Mouse (Mus musculus): Measurements from ENCODE around the gene Fcgr4. TPM values are rescaled to one million over a fixed set of nuclear protein-coding genes. Genes with fewer than 3 reads are reported as not detected.

Fcgr4 gene
- polyA plus RNA-seq, 1 experiment from 2014 or later = 1.1 TPM

DNA sequence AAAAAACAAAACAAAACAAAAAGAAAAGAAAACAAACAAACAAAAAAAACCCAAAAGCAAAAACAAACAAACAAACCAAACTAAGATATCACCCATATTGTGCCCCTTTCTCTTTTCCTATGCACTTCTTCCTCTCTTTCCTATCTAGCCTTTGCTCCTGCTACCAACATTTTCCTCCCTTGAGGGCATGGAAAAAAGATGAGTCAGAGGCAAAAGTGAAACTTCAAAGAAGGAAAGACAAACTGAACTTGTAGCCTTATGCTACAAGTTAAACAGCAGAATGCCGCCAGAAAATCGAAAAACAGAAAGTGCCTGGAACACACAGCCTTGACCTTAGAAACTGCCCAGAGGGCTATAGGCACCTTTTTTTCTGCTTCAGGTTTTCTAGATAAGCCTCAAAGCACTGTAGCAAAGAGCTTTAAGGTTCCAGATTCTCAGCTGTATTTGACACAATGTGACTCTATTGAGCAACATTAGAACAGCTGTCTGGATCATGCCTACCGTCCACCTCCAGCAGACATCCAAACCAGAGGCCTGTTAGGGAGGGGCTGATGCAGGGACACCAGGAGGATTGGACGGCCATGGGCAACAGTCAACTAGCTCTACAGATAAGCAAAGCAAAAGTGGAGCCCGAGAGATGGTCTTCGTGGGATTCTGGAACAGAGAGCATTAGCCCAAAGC lies 1.9 kb upstream of the Fcgr4 start:
- H3K9ac ChIP-seq = no peak overlapping the region
- no peaks in the 10 kb centered on the region for H3K27me3 ChIP-seq
- ATAC-seq (ENCODE audit: insufficient number of reproducible peaks, low FRiP score, low TSS enrichment, low read depth) = no peak
- 76% methylated on average over 6 of the region's 6 CpGs for WGBS
- no peaks in the 10 kb centered on the region for H3K9me3 ChIP-seq
- no peaks in the 10 kb centered on the region for H3K4me1 ChIP-seq
- H3K4me3 ChIP-seq = no peak overlapping the region
- no peak overlapping the region for H3K4me2 ChIP-seq
- H3K27ac ChIP-seq = no peak overlapping the region
- H3K36me3 ChIP-seq = no peaks in the 10 kb centered on the region

DNA sequence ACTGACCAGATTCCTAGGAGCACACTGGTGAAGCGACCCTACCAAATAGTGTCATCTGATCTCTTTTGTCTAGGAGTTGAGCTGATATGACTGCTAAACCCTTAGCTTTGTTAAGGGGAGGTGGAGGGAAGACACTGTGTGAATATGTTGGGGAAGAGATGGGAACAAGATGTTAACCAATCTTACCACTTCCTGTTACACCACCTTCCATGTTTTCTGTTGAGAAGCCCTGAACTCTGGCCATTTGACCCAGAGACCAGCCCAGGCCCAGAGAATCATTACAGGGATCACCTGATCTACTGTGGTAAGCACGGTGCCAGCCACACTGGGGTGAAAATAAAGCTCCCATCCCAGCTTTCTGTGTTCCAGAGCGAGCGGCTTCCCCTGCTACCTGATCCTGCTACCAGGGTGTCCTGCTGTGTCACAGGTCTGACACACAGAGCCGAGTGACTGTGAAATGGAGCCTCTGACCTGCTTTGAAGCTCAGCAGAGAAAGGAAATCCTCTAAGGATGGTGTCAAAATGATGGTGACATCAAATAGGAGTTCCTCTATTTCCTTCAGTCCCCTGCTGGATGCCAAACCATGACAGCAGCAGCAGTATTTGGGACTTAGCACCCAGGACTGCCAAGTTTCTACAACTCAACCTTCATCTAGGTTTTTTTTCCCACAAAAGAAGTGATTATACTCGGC lies 1.1 kb upstream of the Fcgr4 start:
- ATAC-seq (ENCODE audit: insufficient number of reproducible peaks, low FRiP score, low TSS enrichment, low read depth) = no peak
- no peak overlapping the region for H3K27ac ChIP-seq
- no peak overlapping the region for H3K4me2 ChIP-seq
- H3K27me3 ChIP-seq = no peaks in the 10 kb centered on the region
- H3K36me3 ChIP-seq = no peaks in the 10 kb centered on the region
- H3K4me1 ChIP-seq = no peaks in the 10 kb centered on the region
- H3K9me3 ChIP-seq = no peaks in the 10 kb centered on the region
- 41% methylated on average over 6 of the region's 6 CpGs for WGBS
- H3K4me3 ChIP-seq = no peak overlapping the region
- H3K9ac ChIP-seq = no peak overlapping the region

DNA sequence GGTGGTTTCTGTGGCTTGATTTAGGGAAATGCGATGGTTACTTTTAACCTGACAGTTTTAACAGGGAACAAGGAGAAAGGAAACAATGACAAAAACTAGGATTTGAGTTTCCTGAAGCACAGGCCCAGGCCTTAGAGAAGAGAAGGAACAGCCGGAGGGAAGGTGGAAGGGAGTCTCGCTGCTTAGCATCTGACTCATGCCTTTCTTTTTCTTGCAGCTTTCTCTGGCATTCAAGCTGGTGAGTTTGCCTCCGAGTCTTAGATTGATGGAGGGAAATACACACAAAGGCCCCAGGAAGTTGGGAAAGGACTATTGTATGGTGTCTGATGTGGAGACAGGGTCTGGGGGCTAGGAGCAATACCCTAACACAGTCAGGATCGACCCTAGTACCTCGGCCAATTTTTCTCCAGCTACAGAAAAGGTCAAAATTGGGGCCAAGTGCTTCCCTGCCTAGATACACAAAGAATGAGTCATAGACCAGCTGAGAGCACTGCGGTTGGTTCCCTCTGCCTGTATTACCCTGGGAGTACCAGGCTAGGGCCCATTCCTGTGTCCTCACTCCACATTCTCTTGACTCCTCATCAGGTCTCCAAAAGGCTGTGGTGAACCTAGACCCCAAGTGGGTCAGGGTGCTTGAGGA lies 711 bp downstream of the Fcgr4 start:
- 80% methylated on average over 7 of the region's 7 CpGs for WGBS
- no peak overlapping the region for H3K4me3 ChIP-seq
- no peak overlapping the region for H3K27ac ChIP-seq
- H3K27me3 ChIP-seq = no peaks in the 10 kb centered on the region
- no peaks in the 10 kb centered on the region for H3K36me3 ChIP-seq
- no peaks in the 10 kb centered on the region for H3K4me1 ChIP-seq
- H3K4me2 ChIP-seq = no peak overlapping the region
- no peak for ATAC-seq (ENCODE audit: insufficient number of reproducible peaks, low FRiP score, low TSS enrichment, low read depth)
- no peak overlapping the region for H3K9ac ChIP-seq
- no peaks in the 10 kb centered on the region for H3K9me3 ChIP-seq

DNA sequence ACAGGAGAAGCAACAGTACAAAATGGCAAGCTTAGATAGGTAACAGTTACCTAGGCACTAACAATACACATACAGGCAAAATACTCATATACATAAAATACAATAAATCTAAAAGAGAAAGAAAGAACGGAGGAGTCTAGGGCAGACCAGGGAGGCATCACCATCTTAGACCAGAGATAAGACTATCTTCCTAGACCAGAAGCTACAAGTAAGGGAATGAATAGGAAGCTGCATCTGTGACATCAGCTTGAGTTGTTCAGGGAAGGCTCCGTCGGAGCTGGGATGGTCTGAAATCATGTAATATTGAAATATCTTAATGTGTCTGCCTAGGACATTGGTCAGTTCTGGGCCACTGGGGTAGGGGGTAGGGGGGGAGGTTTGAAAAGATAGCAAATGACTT lies 13.0 kb downstream of the Fcgr4 start:
- 89% methylated on average over 3 of the region's 3 CpGs for WGBS
- Histone ChIP-seq H3K9ac (no peak overlapping the region), H3K9me3 (no peaks in the 10 kb centered on the region), H3K27ac (no peak overlapping the region), H3K4me1 (peaks cover 15% of the 10 kb centered on the region), H3K4me2 (no peak overlapping the region), H3K4me3 (no peak overlapping the region), H3K27me3 (peaks cover 37% of the 10 kb centered on the region), H3K36me3 (no peaks in the 10 kb centered on the region)
- ATAC-seq (ENCODE audit: insufficient number of reproducible peaks, low FRiP score, low TSS enrichment, low read depth) = no peak

DNA sequence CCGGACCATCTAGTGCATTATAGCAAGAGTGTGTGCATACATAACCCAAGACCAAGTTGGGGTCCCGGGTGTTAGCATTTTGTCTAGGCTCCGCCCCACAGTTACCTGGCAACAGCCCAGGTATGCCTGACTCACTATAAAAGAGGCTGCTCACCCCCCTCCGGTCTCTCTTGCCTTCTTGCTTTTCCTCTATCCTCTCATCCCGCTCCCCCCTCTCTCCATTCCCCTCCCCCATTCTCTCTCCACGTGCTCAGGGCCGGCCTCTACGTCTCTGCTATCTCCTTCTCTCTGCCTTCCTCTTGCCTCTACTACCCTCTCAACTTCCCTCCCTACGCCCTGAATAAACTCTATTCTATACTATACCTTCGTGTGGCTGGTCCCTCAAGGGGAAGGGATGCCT lies 14.0 kb downstream of the Fcgr4 start:
- Histone ChIP-seq H3K4me3 (peak overlapping the region; percentile 53), H3K9me3 (no peaks in the 10 kb centered on the region), H3K4me1 (peaks cover 15% of the 10 kb centered on the region), H3K27me3 (peaks cover 37% of the 10 kb centered on the region), H3K9ac (no peak overlapping the region), H3K36me3 (no peaks in the 10 kb centered on the region), H3K27ac (no peak overlapping the region), H3K4me2 (peak overlapping the region; percentile 90)
- 4% methylated on average over 10 of the region's 10 CpGs for WGBS
- ATAC-seq (ENCODE audit: insufficient number of reproducible peaks, low FRiP score, low TSS enrichment, low read depth) = no peak

DNA sequence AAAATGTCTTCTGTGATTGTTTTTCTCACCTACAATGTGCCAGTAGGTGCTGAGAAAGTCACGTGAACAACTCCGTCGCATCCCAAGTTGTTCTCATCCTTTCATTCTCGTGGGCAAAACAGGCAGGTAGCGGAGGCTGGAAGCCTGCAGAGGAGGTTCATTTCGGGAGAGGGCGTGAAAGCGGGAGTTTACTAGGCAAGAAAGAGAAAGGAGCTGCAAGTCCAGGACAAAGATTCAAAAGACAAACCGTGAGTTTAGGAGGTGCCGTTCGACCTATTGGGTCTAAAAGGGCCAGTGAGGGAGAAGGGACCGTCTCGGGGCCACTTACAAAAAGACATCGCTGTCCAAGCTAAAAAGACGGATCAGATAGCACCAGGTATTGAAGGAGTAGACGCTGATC lies 14.5 kb downstream of the Fcgr4 start:
- Histone ChIP-seq H3K27ac (no peak overlapping the region), H3K27me3 (peaks cover 37% of the 10 kb centered on the region), H3K4me2 (peak overlapping the region; percentile 90), H3K9ac (peak overlapping the region; percentile 26; the same call in 1 of the 2 replicates), H3K9me3 (no peaks in the 10 kb centered on the region), H3K4me3 (peak overlapping the region; percentile 53), H3K36me3 (no peaks in the 10 kb centered on the region), H3K4me1 (peaks cover 15% of the 10 kb centered on the region)
- no peak for ATAC-seq (ENCODE audit: insufficient number of reproducible peaks, low FRiP score, low TSS enrichment, low read depth)
- WGBS = under 1% methylated on average over 16 of the region's 16 CpGs

DNA sequence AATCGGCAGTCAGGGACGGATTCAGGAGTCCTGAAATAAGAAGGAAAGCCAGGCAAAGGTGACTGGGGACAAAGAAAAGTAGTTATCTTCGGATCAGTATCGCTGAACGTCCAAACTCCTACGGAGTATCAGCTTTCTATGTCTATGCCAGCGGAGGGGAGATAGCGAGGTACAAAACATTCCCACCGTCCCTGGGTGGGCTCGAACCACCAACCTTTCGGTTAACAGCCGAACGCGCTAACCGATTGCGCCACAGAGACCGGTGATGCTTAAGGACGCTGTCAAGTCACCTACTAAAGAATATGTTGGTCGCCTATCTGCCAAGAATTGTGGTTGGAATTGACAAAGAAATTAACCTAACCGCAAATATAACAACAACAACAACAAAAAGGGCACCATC lies 15.0 kb downstream of the Fcgr4 start:
- Histone ChIP-seq H3K9ac (peak overlapping the region; percentile 26; the same call in 1 of the 2 replicates), H3K27me3 (peaks cover 37% of the 10 kb centered on the region)

DNA sequence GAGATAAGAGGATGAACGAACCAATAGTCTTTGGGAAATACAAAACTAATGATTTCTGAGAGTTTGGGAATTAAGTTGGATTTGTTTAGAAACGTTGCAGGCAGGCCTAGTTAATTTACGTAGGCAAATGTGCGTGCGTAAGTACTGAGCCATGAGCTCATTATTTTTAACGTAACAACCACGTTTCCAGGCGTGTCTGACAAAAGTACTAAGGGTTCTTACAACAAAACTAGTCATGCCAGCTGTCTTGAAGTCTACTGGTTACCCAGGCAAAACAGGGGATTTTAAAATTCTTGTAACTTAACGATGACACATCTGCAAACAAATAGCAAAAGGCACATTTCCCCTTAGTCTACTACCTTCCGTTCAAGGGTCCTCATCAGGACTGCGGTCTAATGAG lies 15.5 kb downstream of the Fcgr4 start:
- no peak for ATAC-seq (ENCODE audit: insufficient number of reproducible peaks, low FRiP score, low TSS enrichment, low read depth)
- Histone ChIP-seq H3K27ac (no peak overlapping the region), H3K4me3 (peak overlapping the region; percentile 53), H3K4me1 (peaks cover 15% of the 10 kb centered on the region), H3K36me3 (no peaks in the 10 kb centered on the region), H3K9ac (no peak overlapping the region), H3K9me3 (no peaks in the 10 kb centered on the region), H3K4me2 (peak overlapping the region; percentile 90), H3K27me3 (peaks cover 37% of the 10 kb centered on the region)
- WGBS = 7% methylated on average over 11 of the region's 11 CpGs

More for the DNA sequence above, 15.0 kb downstream of the Fcgr4 start:
- H3K4me2 ChIP-seq = peak overlapping the region; percentile 90
- peak overlapping the region; percentile 53 for H3K4me3 ChIP-seq
- no peaks in the 10 kb centered on the region for H3K36me3 ChIP-seq
- peaks cover 15% of the 10 kb centered on the region for H3K4me1 ChIP-seq
- peak; percentile 63; the same call in 1 of the 2 replicates for ATAC-seq (ENCODE audit: insufficient number of reproducible peaks, low FRiP score, low TSS enrichment, low read depth)
- under 1% methylated on average over 20 of the region's 20 CpGs for WGBS
- H3K9me3 ChIP-seq = no peaks in the 10 kb centered on the region
- no peak overlapping the region for H3K27ac ChIP-seq

DNA sequence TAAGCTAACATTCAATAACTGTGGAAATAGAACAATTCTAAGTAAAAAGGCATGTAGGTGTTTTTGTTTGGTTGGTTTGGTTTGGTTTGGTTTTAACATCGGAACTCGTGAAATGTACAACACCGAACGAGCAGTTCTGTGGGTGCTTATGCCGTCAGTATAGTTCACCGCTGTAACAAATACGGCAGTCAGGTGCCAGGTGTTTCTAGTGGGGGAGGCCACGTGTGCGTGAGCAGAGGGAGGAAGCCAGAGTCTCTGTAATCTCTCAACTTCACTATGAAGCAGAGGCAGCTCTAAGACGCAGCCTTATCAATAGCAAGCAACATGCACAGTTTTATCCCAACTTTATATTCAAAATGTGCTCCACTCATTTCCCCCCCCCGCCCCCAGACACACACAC lies 16.9 kb downstream of the Fcgr4 start:
- 46% methylated on average over 11 of the region's 11 CpGs for WGBS
- no peak overlapping the region for H3K4me2 ChIP-seq
- no peak for ATAC-seq (ENCODE audit: insufficient number of reproducible peaks, low FRiP score, low TSS enrichment, low read depth)
- no peak overlapping the region for H3K4me3 ChIP-seq
- H3K9me3 ChIP-seq = no peaks in the 10 kb centered on the region
- H3K36me3 ChIP-seq = no peaks in the 10 kb centered on the region
- H3K9ac ChIP-seq = no peak overlapping the region
- H3K27ac ChIP-seq = no peak overlapping the region
- peaks cover 15% of the 10 kb centered on the region for H3K4me1 ChIP-seq
- peaks cover 26% of the 10 kb centered on the region for H3K27me3 ChIP-seq

DNA sequence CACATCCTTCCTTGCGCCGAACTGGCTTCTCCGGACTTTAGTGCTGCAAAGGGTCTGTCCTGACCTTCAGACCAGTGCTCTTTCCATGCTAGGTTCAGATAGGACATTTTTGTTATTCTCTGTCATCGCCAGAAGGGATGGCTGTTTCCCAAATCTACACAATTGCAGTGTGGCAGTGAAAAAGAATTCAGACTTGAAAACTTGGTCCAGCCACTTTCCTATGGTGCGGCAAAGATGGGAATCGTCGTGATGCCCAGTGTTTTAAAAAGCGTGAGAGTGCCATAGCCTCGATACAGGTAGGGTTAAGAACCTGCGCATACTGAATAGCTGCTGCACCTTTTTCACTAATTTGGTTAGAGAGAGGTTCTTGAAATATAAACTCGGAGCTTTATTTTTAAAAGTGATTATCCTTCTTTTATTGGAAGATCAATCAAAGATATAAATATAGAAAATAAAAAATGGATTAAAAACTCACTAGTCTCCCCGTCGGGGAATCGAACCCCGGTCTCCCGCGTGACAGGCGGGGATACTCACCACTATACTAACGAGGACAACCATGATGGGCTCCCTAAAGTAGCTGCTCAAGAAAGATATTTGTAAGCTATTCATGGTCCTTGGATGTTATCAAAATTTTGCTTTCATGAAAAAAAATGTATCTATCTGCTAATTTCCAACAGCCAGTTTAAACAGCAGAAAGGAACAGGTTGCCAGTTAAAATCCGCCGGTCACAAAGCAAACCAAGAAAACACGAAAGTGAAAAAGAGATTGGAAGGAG lies 18.0 kb downstream of the Fcgr4 start:
- Histone ChIP-seq H3K4me1 (peaks cover 15% of the 10 kb centered on the region), H3K9ac (no peak overlapping the region), H3K27ac (no peak overlapping the region), H3K27me3 (peaks cover 19% of the 10 kb centered on the region), H3K36me3 (no peaks in the 10 kb centered on the region), H3K4me2 (peak overlapping the region; percentile 61), H3K4me3 (peak overlapping the region; percentile 40), H3K9me3 (no peaks in the 10 kb centered on the region)
- ATAC-seq (ENCODE audit: insufficient number of reproducible peaks, low FRiP score, low TSS enrichment, low read depth) = no peak
- WGBS = 3% methylated on average over 22 of the region's 22 CpGs

DNA sequence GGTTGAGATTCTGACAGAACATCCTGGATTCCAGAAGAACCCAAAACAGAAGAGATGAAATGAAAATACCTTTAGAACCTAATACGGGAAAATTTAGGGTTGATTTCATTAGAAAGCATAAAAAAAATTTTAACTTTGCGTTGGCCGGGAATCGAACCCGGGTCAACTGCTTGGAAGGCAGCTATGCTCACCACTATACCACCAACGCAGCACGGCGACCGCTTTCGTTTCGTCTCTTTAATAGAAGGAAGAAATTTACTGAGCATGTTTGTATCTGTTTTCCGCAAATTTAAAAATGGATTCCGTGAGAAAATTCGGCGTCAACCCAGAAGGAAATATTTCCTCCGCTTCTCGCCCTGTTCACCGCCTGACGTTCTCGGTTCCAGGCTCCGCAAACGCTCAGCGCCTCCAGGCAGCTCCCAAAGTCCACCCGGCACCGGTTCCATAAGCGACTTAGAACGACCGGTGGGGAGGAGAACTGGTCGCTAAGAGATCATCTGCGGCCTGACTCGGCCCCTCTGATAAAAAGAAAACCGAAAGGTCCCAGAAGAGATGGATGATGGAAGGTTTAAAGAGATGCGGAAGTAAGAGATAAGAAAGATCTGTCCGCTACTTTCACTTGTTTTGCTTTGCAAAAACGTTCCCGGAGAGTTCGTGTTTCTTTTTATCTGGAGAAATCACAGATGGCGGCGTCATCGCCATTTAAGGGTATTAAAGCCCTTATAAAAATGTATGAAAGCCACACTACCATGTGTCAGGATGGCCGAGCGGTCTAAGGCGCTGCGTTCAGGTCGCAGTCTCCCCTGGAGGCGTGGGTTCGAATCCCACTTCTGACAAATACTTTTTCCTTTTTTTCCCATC lies 19.4 kb downstream of the Fcgr4 start:
- Histone ChIP-seq H3K27ac (peak overlapping the region; percentile 92), H3K4me3 (peak overlapping the region; percentile 84), H3K9me3 (no peaks in the 10 kb centered on the region), H3K9ac (peak overlapping the region; percentile 73), H3K27me3 (peaks cover 11% of the 10 kb centered on the region), H3K4me1 (peaks cover 9% of the 10 kb centered on the region; the same call in 1 of the 2 replicates), H3K4me2 (peak overlapping the region; percentile 49), H3K36me3 (no peaks in the 10 kb centered on the region)
- peak; percentile 81 for ATAC-seq (ENCODE audit: insufficient number of reproducible peaks, low FRiP score, low TSS enrichment, low read depth)
- WGBS = under 1% methylated on average over 47 of the region's 47 CpGs
